Mouse (Mus musculus) ES-E14 (cell line): Measurements from ENCODE around the gene Rbm17.

Experiments
- HCFC1 ChIP-seq: IDR thresholded peaks from 2 replicates; pipeline ENCODE4 v1.6.1; 2012; ENCODE audit warnings: low read length, inconsistent platforms, borderline replicate concordance; ENCODE audit not compliant: insufficient read depth
- MAFK ChIP-seq: IDR thresholded peaks from 2 replicates; pipeline ENCODE4 v1.6.1; 2014; ENCODE audit warnings: mild to moderate bottlenecking, low read depth, low read length, inconsistent platforms; ENCODE audit not compliant: insufficient read depth
- ZNF384 ChIP-seq: IDR thresholded peaks from 2 replicates; pipeline ENCODE4 v1.6.1; 2012; ENCODE audit warnings: low read depth, low read length, inconsistent platforms

DNA sequence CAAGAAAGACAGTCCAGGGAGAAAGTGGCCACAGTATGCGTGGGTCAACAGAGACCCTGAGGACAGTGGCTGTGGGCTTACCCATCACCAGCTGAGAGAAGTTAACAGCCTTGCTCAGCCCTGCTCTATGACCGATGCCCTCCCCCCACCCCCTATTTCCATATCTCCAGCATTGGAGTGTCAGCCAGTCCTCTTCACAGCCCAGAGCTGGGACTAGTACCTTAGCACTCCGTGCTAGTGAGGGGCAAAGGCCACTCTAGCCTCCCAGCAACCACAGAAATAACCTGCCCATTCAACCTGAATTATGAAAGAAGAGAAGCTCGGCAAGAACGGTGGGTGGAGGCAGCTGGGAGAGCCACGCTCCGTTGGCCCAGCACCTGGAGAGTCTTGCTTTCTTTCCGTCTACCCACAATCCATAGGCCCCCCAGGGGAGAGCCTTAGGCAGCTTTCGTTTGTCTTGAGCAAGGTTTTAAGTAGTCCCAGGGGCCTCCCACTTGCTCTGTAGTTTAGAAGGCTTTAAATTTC, 51.6 kb downstream of the Rbm17 start:
- TF ChIP-seq MAFK (no peak), ZNF384 (no peak), HCFC1 (no peak)
